Comparison of ENCODE assay signal across 16 mouse cellular contexts in the genomic region with DNA sequence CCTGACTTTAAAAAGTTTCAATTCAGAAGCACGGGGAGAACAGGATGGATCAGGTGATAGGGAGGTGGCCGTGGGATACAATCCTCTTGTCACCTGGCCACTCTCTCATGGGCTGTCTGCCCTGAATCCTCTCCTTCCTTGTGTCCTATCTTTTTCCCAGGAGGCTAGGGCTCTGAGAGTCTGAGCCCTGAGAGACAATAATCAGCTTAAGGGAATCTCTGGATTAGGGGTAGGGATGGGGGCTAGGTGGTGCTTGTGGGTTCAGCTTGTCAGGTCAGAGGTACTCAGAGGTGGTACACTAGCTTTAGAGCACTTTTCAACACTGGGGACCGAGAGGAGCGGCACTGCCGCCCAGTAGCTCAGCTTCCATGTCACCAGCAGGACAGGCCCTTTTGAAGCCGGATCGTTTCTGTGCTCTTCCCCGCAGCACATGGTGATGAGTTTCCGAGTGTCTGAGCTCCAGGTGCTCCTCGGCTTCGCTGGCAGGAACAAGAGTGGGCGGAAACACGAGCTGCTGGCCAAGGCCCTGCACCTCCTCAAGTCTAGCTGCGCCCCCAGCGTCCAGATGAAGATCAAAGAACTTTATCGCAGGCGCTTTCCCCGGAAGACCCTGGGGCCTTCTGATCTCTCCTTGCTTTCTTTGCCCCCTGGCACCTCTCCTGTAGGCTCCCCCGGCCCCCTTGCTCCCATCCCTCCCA. TPM values are rescaled to one million over a fixed set of nuclear protein-coding genes. Genes with fewer than 3 reads are reported as not detected.
DNase-seq lines count a peak whose midpoint lies in the region; ATAC-seq and TF ChIP-seq lines count a peak whose summit lies in the region.
"Had no signal": no experiment of that assay in that cellular context is flagged by ENCODE, and none has a peak within 500 bp of the region (broad histone marks: within the 10 kb centered on the region; RNA-seq: fewer than 3 reads in every experiment).

No protein-coding gene starts in this region.

- 32% methylated on average over 19 of the region's 19 CpGs for WGBS in kidney, embryonic 14.5 days
- 57% methylated on average over 19 of the region's 19 CpGs for WGBS in midbrain, postnatal 0 days
- 54% methylated on average over 19 of the region's 19 CpGs for WGBS in midbrain, embryonic 15.5 days
- 54% methylated on average over 19 of the region's 19 CpGs for WGBS in stomach, postnatal 0 days

- DNase-seq in cerebellum, adult 18-20 months: peak; percentile 27 to 30
- DNase-seq in cerebellum, postnatal 4 days (ENCODE audit: low spot score in 2 of 2): no peak
- DNase-seq in kidney, adult 9 months: no peak
- no peak for DNase-seq in midbrain, postnatal 0 days (ENCODE audit: low spot score)
- DNase-seq in stomach, postnatal 0 days (ENCODE audit: low spot score): no peak
- no peak for DNase-seq in urinary bladder, postnatal 14 days (ENCODE audit: low spot score)
- DNase-seq: adrenal gland, postnatal 36 days; cerebellum, adult 11-12 months; forebrain, postnatal 0 days; gastrocnemius, postnatal 36 days; lung, postnatal 36 days; midbrain, embryonic 14.5 days; thymus, postnatal 4 days had no signal

- no peak overlapping the region for H3K4me3 ChIP-seq in kidney, embryonic 14.5 days (ENCODE audit: low read length)
- no peak overlapping the region for H3K4me3 ChIP-seq in midbrain, postnatal 0 days (ENCODE audit: low read depth, low read length)
- H3K4me3 ChIP-seq in midbrain, embryonic 15.5 days: no peak overlapping the region
- no peak overlapping the region for H3K4me3 ChIP-seq in stomach, postnatal 0 days (ENCODE audit: low read depth, low read length)
- H3K4me3 ChIP-seq: neural tube, embryonic 12.5 days had no signal

- TF ChIP-seq CTCF in midbrain, postnatal 0 days (IDR thresholded peaks at IDR 0.05): peak; percentile 30; the same call in 1 of the 2 replicates
- peak; percentile 13; the same call in 1 of the 2 replicates for TF ChIP-seq CTCF in stomach, postnatal 0 days (IDR thresholded peaks at IDR 0.05; ENCODE audit: low read depth)

- H3K4me1 ChIP-seq in kidney, embryonic 14.5 days (ENCODE audit: control insufficient read depth, insufficient read depth, low read length): peaks cover 23% of the 10 kb centered on the region
- H3K4me1 ChIP-seq in midbrain, postnatal 0 days (ENCODE audit: insufficient read depth, low read length): peaks cover 4% of the 10 kb centered on the region; the same call in 1 of the 2 replicates
- H3K4me1 ChIP-seq in midbrain, embryonic 15.5 days: peaks cover 19% of the 10 kb centered on the region
- no peaks in the 10 kb centered on the region; the same call in 1 of the 2 replicates for H3K4me1 ChIP-seq in stomach, postnatal 0 days (replicated peaks; ENCODE audit: control insufficient read depth, insufficient read depth)

- no peak for TF ChIP-seq EP300 in stomach, postnatal 0 days (optimal IDR thresholded peaks at IDR 0.05)

- H3K27me3 ChIP-seq in kidney, embryonic 14.5 days (ENCODE audit: control insufficient read depth, insufficient read depth, low read length): no peaks in the 10 kb centered on the region
- H3K27me3 ChIP-seq in midbrain, postnatal 0 days (ENCODE audit: insufficient read depth, low read length): no peaks in the 10 kb centered on the region
- H3K27me3 ChIP-seq in midbrain, embryonic 15.5 days (replicated peaks): no peaks in the 10 kb centered on the region
- no peaks in the 10 kb centered on the region for H3K27me3 ChIP-seq in stomach, postnatal 0 days (ENCODE audit: control insufficient read depth, insufficient read depth, low read length)
- H3K27me3 ChIP-seq: neural tube, embryonic 12.5 days had no signal

- peak overlapping the region; percentile 24; the same call in 1 of the 2 replicates for H3K9ac ChIP-seq in kidney, embryonic 14.5 days (ENCODE audit: low read depth, low read length)
- H3K9ac ChIP-seq in midbrain, postnatal 0 days (replicated peaks; ENCODE audit: low read length, poor library complexity, severe bottlenecking): no peak overlapping the region
- no peak overlapping the region for H3K9ac ChIP-seq in midbrain, embryonic 15.5 days
- no peak overlapping the region for H3K9ac ChIP-seq in stomach, postnatal 0 days (ENCODE audit: low read length)
- H3K9ac ChIP-seq: forebrain, postnatal 0 days; neural tube, embryonic 12.5 days had no signal

- peaks cover 39% of the 10 kb centered on the region for H3K36me3 ChIP-seq in kidney, embryonic 14.5 days (ENCODE audit: control insufficient read depth, insufficient read depth, low read length)
- H3K36me3 ChIP-seq in midbrain, postnatal 0 days (ENCODE audit: insufficient read depth, low read length): peaks cover 29% of the 10 kb centered on the region
- H3K36me3 ChIP-seq in midbrain, embryonic 15.5 days (replicated peaks): peaks cover 17% of the 10 kb centered on the region; the same call in 1 of the 2 replicates
- H3K36me3 ChIP-seq in stomach, postnatal 0 days (ENCODE audit: control insufficient read depth, insufficient read depth, low read length): peaks cover 20% of the 10 kb centered on the region

- ATAC-seq in kidney, embryonic 14.5 days (ENCODE audit: low FRiP score, low TSS enrichment): no peak
- no peak for ATAC-seq in midbrain, postnatal 0 days (ENCODE audit: low FRiP score)
- ATAC-seq in midbrain, embryonic 15.5 days (replicated peaks): no peak
- ATAC-seq in stomach, postnatal 0 days (ENCODE audit: low FRiP score, low TSS enrichment): no peak
- ATAC-seq: forebrain, postnatal 0 days had no signal

- H3K4me2 ChIP-seq in kidney, embryonic 14.5 days (replicated peaks; ENCODE audit: low read depth, low read length): peak overlapping the region; percentile 9; the same call in 1 of the 2 replicates
- H3K4me2 ChIP-seq in midbrain, postnatal 0 days (ENCODE audit: low read depth, low read length, poor library complexity, severe bottlenecking): no peak overlapping the region
- no peak overlapping the region for H3K4me2 ChIP-seq in midbrain, embryonic 15.5 days
- no peak overlapping the region for H3K4me2 ChIP-seq in stomach, postnatal 0 days (replicated peaks; ENCODE audit: low read depth)
- H3K4me2 ChIP-seq: neural tube, embryonic 12.5 days had no signal

- H3K27ac ChIP-seq in kidney, embryonic 14.5 days (ENCODE audit: low read depth, low read length): no peak overlapping the region
- H3K27ac ChIP-seq in midbrain, postnatal 0 days (ENCODE audit: low read depth, low read length): no peak overlapping the region
- no peak overlapping the region for H3K27ac ChIP-seq in midbrain, embryonic 15.5 days
- H3K27ac ChIP-seq in stomach, postnatal 0 days (replicated peaks): no peak overlapping the region
- H3K27ac ChIP-seq: neural tube, embryonic 12.5 days had no signal

- H3K9me3 ChIP-seq in kidney, embryonic 14.5 days (ENCODE audit: control insufficient read depth, low read length): no peaks in the 10 kb centered on the region
- no peaks in the 10 kb centered on the region for H3K9me3 ChIP-seq in midbrain, postnatal 0 days (ENCODE audit: low read length)
- H3K9me3 ChIP-seq in midbrain, embryonic 15.5 days: no peaks in the 10 kb centered on the region
- no peaks in the 10 kb centered on the region for H3K9me3 ChIP-seq in stomach, postnatal 0 days (ENCODE audit: control insufficient read depth, low read length)
- H3K9me3 ChIP-seq: neural tube, embryonic 12.5 days had no signal

RNA-seq across cellular contexts. Expression of a gene that starts 3.0 kb away (rescaled TPM):
- polyA plus RNA-seq in kidney, embryonic 14.5 days (2014; fragmentation: Nextera tagmentation; extraction: Ambion mirVana): 36.5 and 55.7 TPM in 2 replicates
- total RNA-seq in midbrain, postnatal 0 days (2014; rRNA removed): 33.1 and 46.0 TPM in 2 replicates
- 44.2 and 49.7 TPM in 2 replicates for polyA plus RNA-seq in midbrain, postnatal 0 days (2015; fragmentation: Nextera tagmentation; extraction: Ambion mirVana)
- 37.8 and 38.7 TPM in 2 replicates for polyA plus RNA-seq in midbrain, embryonic 15.5 days (2015; fragmentation: Nextera tagmentation; extraction: Ambion mirVana)
- polyA plus RNA-seq in stomach, postnatal 0 days (2015; fragmentation: Nextera tagmentation; extraction: Ambion mirVana): 23.4 and 27.1 TPM in 2 replicates

RNA-seq across cellular contexts. Expression of a gene that starts 9.2 kb away (rescaled TPM):
- polyA plus RNA-seq in kidney, embryonic 14.5 days (2014; fragmentation: Nextera tagmentation; extraction: Ambion mirVana): 10.4 and 10.8 TPM in 2 replicates
- total RNA-seq in midbrain, postnatal 0 days (2014; rRNA removed): 6.5 and 11.9 TPM in 2 replicates
- 18.5 and 20.6 TPM in 2 replicates for polyA plus RNA-seq in midbrain, postnatal 0 days (2015; fragmentation: Nextera tagmentation; extraction: Ambion mirVana)
- 13.5 and 15.4 TPM in 2 replicates for polyA plus RNA-seq in midbrain, embryonic 15.5 days (2015; fragmentation: Nextera tagmentation; extraction: Ambion mirVana)
- polyA plus RNA-seq in stomach, postnatal 0 days (2015; fragmentation: Nextera tagmentation; extraction: Ambion mirVana): 7.5 and 8.2 TPM in 2 replicates

RNA-seq across cellular contexts. Expression of a gene that starts 28.3 kb away (rescaled TPM):
- 30.3 and 38.5 TPM in 2 replicates for polyA plus RNA-seq in kidney, embryonic 14.5 days (2014; fragmentation: Nextera tagmentation; extraction: Ambion mirVana)
- 12.6 and 14.7 TPM in 2 replicates for total RNA-seq in midbrain, postnatal 0 days (2014; rRNA removed)
- polyA plus RNA-seq in midbrain, postnatal 0 days (2015; fragmentation: Nextera tagmentation; extraction: Ambion mirVana): 26.4 and 30.7 TPM in 2 replicates
- polyA plus RNA-seq in midbrain, embryonic 15.5 days (2015; fragmentation: Nextera tagmentation; extraction: Ambion mirVana): 33.7 and 33.8 TPM in 2 replicates
- 19.4 and 20.3 TPM in 2 replicates for polyA plus RNA-seq in stomach, postnatal 0 days (2015; fragmentation: Nextera tagmentation; extraction: Ambion mirVana)

RNA-seq across cellular contexts. Expression of a gene that starts 28.3 kb away (rescaled TPM):
- polyA plus RNA-seq in kidney, embryonic 14.5 days (2014; fragmentation: Nextera tagmentation; extraction: Ambion mirVana): 49.6 and 72.1 TPM in 2 replicates
- 59.6 and 63.4 TPM in 2 replicates for total RNA-seq in midbrain, postnatal 0 days (2014; rRNA removed)
- polyA plus RNA-seq in midbrain, postnatal 0 days (2015; fragmentation: Nextera tagmentation; extraction: Ambion mirVana): 71.8 and 76.5 TPM in 2 replicates
- polyA plus RNA-seq in midbrain, embryonic 15.5 days (2015; fragmentation: Nextera tagmentation; extraction: Ambion mirVana): 67.1 and 73.4 TPM in 2 replicates
- polyA plus RNA-seq in stomach, postnatal 0 days (2015; fragmentation: Nextera tagmentation; extraction: Ambion mirVana): 27.3 and 28.7 TPM in 2 replicates

RNA-seq across cellular contexts. Expression of a gene that starts 29.2 kb away (rescaled TPM):
- polyA plus RNA-seq in kidney, embryonic 14.5 days (2014; fragmentation: Nextera tagmentation; extraction: Ambion mirVana): 0.33 and 0.37 TPM in 2 replicates
- total RNA-seq in midbrain, postnatal 0 days (2014; rRNA removed): 4.9 and 8.5 TPM in 2 replicates
- 3.7 and 4.3 TPM in 2 replicates for polyA plus RNA-seq in midbrain, postnatal 0 days (2015; fragmentation: Nextera tagmentation; extraction: Ambion mirVana)
- 2.1 TPM in 2 replicates for polyA plus RNA-seq in midbrain, embryonic 15.5 days (2015; fragmentation: Nextera tagmentation; extraction: Ambion mirVana)
- 5.5 and 6.2 TPM in 2 replicates for polyA plus RNA-seq in stomach, postnatal 0 days (2015; fragmentation: Nextera tagmentation; extraction: Ambion mirVana)

Comparison
In these comparisons a context has a peak if more than half of its experiments do, and no peak if none do; other contexts are left out.
1. DNase-seq: peak in cerebellum, adult 18-20 months (2 of 2); none in cerebellum, postnatal 4 days (0 of 2), kidney, adult 9 months (single experiment), midbrain, postnatal 0 days (single experiment), stomach, postnatal 0 days (single experiment) and urinary bladder, postnatal 14 days (single experiment).